Mouse (Mus musculus) C2C12 (cell line): Measurements from ENCODE around the gene Slc16a10.

ENCODE experiments used
- CTCF ChIP-seq: IDR thresholded peaks from one replicate; pipeline ENCODE4 v1.5.1; 2011; ENCODE audit not compliant: control insufficient read depth, insufficient read depth, insufficient read length
- MYOD1 ChIP-seq: IDR thresholded peaks from one replicate; pipeline ENCODE4 v1.6.1; 2011; ENCODE audit warnings: low read depth; ENCODE audit not compliant: control insufficient read depth, insufficient read length

GRCm38 (mm10) chr10:40019492-40019891, 122.6 kb downstream of the Slc16a10 start:
- no peak for TF ChIP-seq MYOD1
- TF ChIP-seq CTCF, result no peak
